Comparison of ENCODE assay signal across 11 mouse cellular contexts in genomic region chr10:127225732-127226131, GRCm38 (mm10). TPM values are rescaled to one million over a fixed set of nuclear protein-coding genes. Genes with fewer than 3 reads are reported as not detected.
DNase-seq lines count a peak whose midpoint lies in the region; ATAC-seq and TF ChIP-seq lines count a peak whose summit lies in the region.
"Had no signal": no experiment of that assay in that cellular context is flagged by ENCODE, and none has a peak within 500 bp of the region (broad histone marks: within the 10 kb centered on the region; RNA-seq: fewer than 3 reads in every experiment).

No protein-coding gene starts in this region.

- H3K4me3 ChIP-seq in layer of hippocampus, adult 2 months: no peak overlapping the region
- no peak overlapping the region for H3K4me3 ChIP-seq in liver, embryonic 12.5 days
- H3K4me3 ChIP-seq: erythroblast, embryonic 14.5 days; heart, embryonic 10.5 days; hindbrain, embryonic 12.5 days had no signal

- peak overlapping the region; percentile 75 for H3K27ac ChIP-seq in layer of hippocampus, adult 2 months
- no peak overlapping the region for H3K27ac ChIP-seq in liver, embryonic 12.5 days
- H3K27ac ChIP-seq: heart, embryonic 10.5 days; hindbrain, embryonic 12.5 days had no signal

- 39% methylated on average over 10 of the region's 10 CpGs for WGBS in liver, embryonic 12.5 days (ENCODE audit: insufficient replicate concordance)

- peaks cover 38% of the 10 kb centered on the region for H3K27me3 ChIP-seq in liver, embryonic 12.5 days (replicated peaks)

- peak; percentile 45 for ATAC-seq in megakaryocyte, adult 5-6 weeks (ENCODE audit: poor library complexity, severe bottlenecking)
- no peak for ATAC-seq in liver, embryonic 12.5 days

- H3K4me1 ChIP-seq in liver, embryonic 12.5 days: peaks cover 24% of the 10 kb centered on the region

- DNase-seq in layer of hippocampus, adult 2 months (ENCODE audit: low spot score in 2 of 2): no peak
- DNase-seq in layer of hippocampus, adult 11-12 months (ENCODE audit: low spot score): no peak
- DNase-seq in 416B (ENCODE audit: low read depth): peak; percentile 77
- DNase-seq in T-cell, adult 2 months (ENCODE audit: low spot score): peak; percentile 56
- DNase-seq in adrenal gland, postnatal 10 days: no peak
- DNase-seq in adrenal gland, adult 18-20 months (ENCODE audit: low spot score in 2 of 2): no peak

- no peaks in the 10 kb centered on the region for H3K36me3 ChIP-seq in liver, embryonic 12.5 days
- H3K36me3 ChIP-seq: heart, embryonic 10.5 days had no signal

- TF ChIP-seq CTCF in layer of hippocampus, adult 2 months (conservative IDR thresholded peaks at IDR 0.05): no peak

- no peak overlapping the region for H3K4me2 ChIP-seq in liver, embryonic 12.5 days
- H3K4me2 ChIP-seq: hindbrain, embryonic 12.5 days had no signal

- no peak overlapping the region for H3K9ac ChIP-seq in liver, embryonic 12.5 days

- no peaks in the 10 kb centered on the region for H3K9me3 ChIP-seq in liver, embryonic 12.5 days (replicated peaks)
- H3K9me3 ChIP-seq: heart, embryonic 10.5 days; hindbrain, embryonic 12.5 days had no signal

RNA-seq across cellular contexts. Expression of gene Pip4k2c, which starts 14.3 kb away (rescaled TPM):
- total RNA-seq in layer of hippocampus, adult 2 months (2021): 10 to 100 TPM; 98.0 to 98.6 TPM
- 9.6 and 12.0 TPM in 2 replicates for total RNA-seq in megakaryocyte, adult 5-6 weeks (2015)
- total RNA-seq in megakaryocyte, adult 5-6 weeks (2017): 13.2 and 17.8 TPM in 2 replicates
- polyA plus RNA-seq in liver, embryonic 12.5 days (2016; fragmentation: Nextera tagmentation; extraction: Ambion mirVana): 44.7 and 50.0 TPM in 2 replicates
- total RNA-seq in adrenal gland, postnatal 10 days (2021): 10 to 100 TPM; 27.7 to 30.9 TPM
- total RNA-seq in adrenal gland, adult 18-20 months (2021): 10 to 100 TPM; 41.5 to 44.7 TPM

RNA-seq across cellular contexts. Expression of gene Dtx3, which starts 30.2 kb away (rescaled TPM):
- total RNA-seq in layer of hippocampus, adult 2 months (2021): 100 to 1,000 TPM; 227 to 255 TPM
- 8.2 and 9.2 TPM in 2 replicates for total RNA-seq in megakaryocyte, adult 5-6 weeks (2015)
- total RNA-seq in megakaryocyte, adult 5-6 weeks (2017): 4.5 and 9.1 TPM in 2 replicates
- 33.2 and 36.9 TPM in 2 replicates for polyA plus RNA-seq in liver, embryonic 12.5 days (2016; fragmentation: Nextera tagmentation; extraction: Ambion mirVana)
- total RNA-seq in adrenal gland, postnatal 10 days (2021): 10 to 100 TPM; 48.3 to 69.4 TPM
- total RNA-seq in adrenal gland, adult 18-20 months (2021): 10 to 100 TPM; 63.0 to 67.6 TPM

RNA-seq across cellular contexts. Expression of gene Arhgef25, which starts 35.8 kb away (rescaled TPM):
- 100 to 1,000 TPM; 395 to 408 TPM for total RNA-seq in layer of hippocampus, adult 2 months (2021)
- 0.16 TPM in 1 of 2 replicates, not detected in the other for total RNA-seq in megakaryocyte, adult 5-6 weeks (2015)
- total RNA-seq in megakaryocyte, adult 5-6 weeks (2017): 0.41 and 1.0 TPM in 2 replicates
- polyA plus RNA-seq in liver, embryonic 12.5 days (2016; fragmentation: Nextera tagmentation; extraction: Ambion mirVana): 14.3 and 17.4 TPM in 2 replicates
- total RNA-seq in adrenal gland, postnatal 10 days (2021): 10 to 100 TPM; 18.1 to 26.5 TPM
- 10 to 100 TPM; 18.8 to 20.3 TPM for total RNA-seq in adrenal gland, adult 18-20 months (2021)

RNA-seq across cellular contexts. Expression of gene Kif5a, which starts 37.4 kb away (rescaled TPM):
- 100 to 1,000 TPM; 715 to 773 TPM for total RNA-seq in layer of hippocampus, adult 2 months (2021)
- 0.85 and 0.93 TPM in 2 replicates for total RNA-seq in megakaryocyte, adult 5-6 weeks (2015)
- total RNA-seq in megakaryocyte, adult 5-6 weeks (2017): 0.70 and 0.94 TPM in 2 replicates
- 0.08 and 0.12 TPM in 2 replicates for polyA plus RNA-seq in liver, embryonic 12.5 days (2016; fragmentation: Nextera tagmentation; extraction: Ambion mirVana)
- 10 to 100 TPM in 1 of 2 experiments, 1 to 10 TPM in 1; 7.4 to 16.9 TPM for total RNA-seq in adrenal gland, postnatal 10 days (2021)
- total RNA-seq in adrenal gland, adult 18-20 months (2021): 1 to 10 TPM; 5.4 to 8.0 TPM

RNA-seq across cellular contexts. Expression of gene Dctn2, which starts 40.4 kb away (rescaled TPM):
- 100 to 1,000 TPM; 259 to 272 TPM for total RNA-seq in layer of hippocampus, adult 2 months (2021)
- total RNA-seq in megakaryocyte, adult 5-6 weeks (2015): 78.9 and 82.6 TPM in 2 replicates
- 90.1 and 96.4 TPM in 2 replicates for total RNA-seq in megakaryocyte, adult 5-6 weeks (2017)
- 95.5 and 96.1 TPM in 2 replicates for polyA plus RNA-seq in liver, embryonic 12.5 days (2016; fragmentation: Nextera tagmentation; extraction: Ambion mirVana)
- total RNA-seq in adrenal gland, postnatal 10 days (2021): 100 to 1,000 TPM; 151 to 164 TPM
- total RNA-seq in adrenal gland, adult 18-20 months (2021): 100 to 1,000 TPM; 143 to 159 TPM

Comparison
In these comparisons a context has a peak if more than half of its experiments do, and no peak if none do; other contexts are left out.
1. DNase-seq: peak in 416B (single experiment) and T-cell, adult 2 months (single experiment); none in layer of hippocampus, adult 2 months (0 of 2), layer of hippocampus, adult 11-12 months (single experiment), adrenal gland, postnatal 10 days (single experiment) and adrenal gland, adult 18-20 months (0 of 2).
2. RNA of gene Dtx3, which starts 30.2 kb away (total RNA-seq): 227 to 255 TPM in layer of hippocampus, adult 2 months, 48.3 to 69.4 TPM in adrenal gland, postnatal 10 days and 63.0 to 67.6 TPM in adrenal gland, adult 18-20 months; 4.5 to 9.2 TPM in megakaryocyte, adult 5-6 weeks; every median in the first group is over 4 times any median in the second.
3. RNA of gene Arhgef25, which starts 35.8 kb away (total RNA-seq): 395 to 408 TPM in layer of hippocampus, adult 2 months; 18.1 to 26.5 TPM in adrenal gland, postnatal 10 days, 18.8 to 20.3 TPM in adrenal gland, adult 18-20 months and 0.16 to 1.0 TPM in megakaryocyte, adult 5-6 weeks; every median in the first group is over 10 times any median in the second.